Mouse (Mus musculus) forebrain, embryonic 13.5 days (tissue): ENCODE results near the gene Oas1a. TPM values are rescaled to one million over a fixed set of nuclear protein-coding genes. Genes with fewer than 3 reads are reported as not detected.
"Not testable (repeated sequence)": the region's sequence is repeated elsewhere in the genome, so short reads cannot be mapped to it uniquely, and the experiment has no call there.

Source experiments
- ATAC-seq: fragments of 200-750 bp; cut with Nextera tagmentation; 2 replicates; pipeline ENCODE4 v1.8.0; 2017
- H3K27ac ChIP-seq: fragments of 300-500 bp; sonication (generic); 2 replicates; pipeline ENCODE4 v1.5.1; 2015; ENCODE audit warnings: inconsistent platforms, mild to moderate bottlenecking, moderate library complexity
- H3K27me3 ChIP-seq: fragments of 300-500 bp; sonication (generic); 2 replicates; pipeline ENCODE4 v1.6.1; 2015; ENCODE audit warnings: mild to moderate bottlenecking, inconsistent platforms
- H3K36me3 ChIP-seq: fragments of 300-500 bp; sonication (generic); 2 replicates; pipeline ENCODE4 v1.6.1; 2015; ENCODE audit warnings: mild to moderate bottlenecking, inconsistent platforms; ENCODE audit not compliant: poor library complexity, severe bottlenecking
- H3K4me1 ChIP-seq: fragments of 300-500 bp; sonication (generic); 2 replicates; pipeline ENCODE4 v1.6.1; 2015; ENCODE audit warnings: inconsistent platforms
- H3K4me2 ChIP-seq: fragments of 300-500 bp; sonication (generic); 2 replicates; pipeline ENCODE4 v1.6.1; 2015; ENCODE audit warnings: inconsistent platforms, mild to moderate bottlenecking, moderate library complexity
- H3K4me3 ChIP-seq: fragments of 300-500 bp; sonication (generic); 2 replicates; pipeline ENCODE4 v1.5.1; 2015; ENCODE audit warnings: mild to moderate bottlenecking, inconsistent platforms
- H3K9ac ChIP-seq: fragments of 300-500 bp; sonication (generic); 2 replicates; pipeline ENCODE4 v1.6.1; 2015; ENCODE audit warnings: mild to moderate bottlenecking, inconsistent platforms
- H3K9me3 ChIP-seq: fragments of 300-500 bp; sonication (generic); replicated peaks from 2 replicates; pipeline ENCODE4 v1.6.1; 2016; ENCODE audit warnings: inconsistent platforms
- WGBS: fragments of 180-500 bp; shearing (Covaris S2); methylation state at CpG from one replicate; pipeline ENCODE4 v1.1.7; 2015; 5-methylcytosine and 5-hydroxymethylcytosine counted together
- polyA plus RNA-seq: library from polyadenylated mRNA; unstranded; fragments of >200 nt; fragmentation: Nextera tagmentation; extraction: Ambion mirVana; gene quantifications from 2 replicates; pipeline ENCODE4 v1.2.1, GENCODE M21; 2015

Gene Oas1a
- polyA plus RNA-seq, 1 experiment from 2014 or later: 0.53 TPM

DNA sequence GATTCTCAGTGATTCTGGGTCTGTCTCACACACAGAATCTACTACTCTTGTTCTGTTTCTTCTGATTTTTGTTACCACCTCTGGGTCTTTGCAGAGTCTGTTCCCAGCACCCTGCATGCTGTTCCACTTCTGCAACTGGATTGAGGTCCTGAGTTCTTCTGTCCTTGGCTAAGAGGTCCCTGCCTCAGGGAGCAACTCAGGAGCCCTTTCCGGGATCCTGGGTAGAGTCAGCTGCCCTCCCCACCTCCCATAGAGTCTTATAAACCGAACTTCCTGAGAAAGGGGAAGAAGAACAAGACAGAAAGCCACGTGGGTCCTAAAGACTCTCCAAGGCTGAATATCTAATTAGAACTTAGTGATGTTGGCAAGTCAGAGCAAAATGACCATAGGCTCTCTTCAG lies 16.3 kb downstream of the Oas1a start:
- Histone ChIP-seq H3K9ac (no peak overlapping the region), H3K27me3 (no peaks in the 10 kb centered on the region), H3K27ac (no peak overlapping the region), H3K4me2 (no peak overlapping the region), H3K9me3 (no peaks in the 10 kb centered on the region), H3K4me3 (no peak overlapping the region), H3K4me1 (no peaks in the 10 kb centered on the region), H3K36me3 (no peaks in the 10 kb centered on the region)
- no peak for ATAC-seq
- WGBS: 52% methylated on average over 3 of the region's 3 CpGs

DNA sequence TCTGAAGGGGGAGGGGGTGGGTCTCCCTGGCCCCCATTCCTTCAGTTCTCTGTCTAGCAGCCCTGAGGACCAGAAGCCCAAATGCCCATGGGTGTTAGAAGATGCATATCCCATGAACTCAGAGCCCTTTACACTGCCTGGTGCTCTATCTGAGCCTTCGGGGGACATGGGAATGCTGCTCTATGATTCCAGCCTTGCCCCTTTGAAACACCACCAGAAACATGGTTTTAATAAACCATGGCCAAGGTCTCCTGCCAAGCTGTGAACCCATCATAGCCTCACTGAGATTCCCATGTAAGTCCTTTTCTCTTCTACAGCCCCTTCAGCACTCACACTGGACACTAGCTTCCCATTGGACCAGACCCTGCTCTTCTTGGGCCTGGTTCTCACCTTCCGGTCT lies 17.3 kb downstream of the Oas1a start:
- ATAC-seq: no peak
- H3K27ac ChIP-seq: no peak overlapping the region
- H3K4me3 ChIP-seq: no peak overlapping the region
- no peaks in the 10 kb centered on the region for H3K9me3 ChIP-seq
- 80% methylated on average over 2 of the region's 2 CpGs for WGBS
- H3K4me2 ChIP-seq: no peak overlapping the region
- no peaks in the 10 kb centered on the region for H3K27me3 ChIP-seq
- H3K4me1 ChIP-seq: no peaks in the 10 kb centered on the region
- H3K36me3 ChIP-seq: no peaks in the 10 kb centered on the region
- no peak overlapping the region for H3K9ac ChIP-seq

- not testable (repeated sequence) for ATAC-seq, H3K36me3 ChIP-seq, H3K4me1 ChIP-seq, H3K4me3 ChIP-seq, H3K4me2 ChIP-seq, H3K27ac ChIP-seq, H3K27me3 ChIP-seq, H3K9ac ChIP-seq, H3K9me3 ChIP-seq
- WGBS: 50% methylated on average over 4 of the region's 4 CpGs
Observed at GRCm38 (mm10) chr5:120888294-120888815, 19.0 kb downstream of the Oas1a start.

- Histone ChIP-seq H3K9ac (no peak overlapping the region), H3K9me3 (no peaks in the 10 kb centered on the region), H3K4me1 (no peaks in the 10 kb centered on the region), H3K4me2 (no peak overlapping the region), H3K36me3 (no peaks in the 10 kb centered on the region), H3K27me3 (no peaks in the 10 kb centered on the region), H3K4me3 (no peak overlapping the region), H3K27ac (no peak overlapping the region)
- WGBS: 54% methylated on average over 6 of the region's 6 CpGs
- no peak for ATAC-seq
Observed at GRCm38 (mm10) chr5:120887831-120888230, 19.5 kb downstream of the Oas1a start.

DNA sequence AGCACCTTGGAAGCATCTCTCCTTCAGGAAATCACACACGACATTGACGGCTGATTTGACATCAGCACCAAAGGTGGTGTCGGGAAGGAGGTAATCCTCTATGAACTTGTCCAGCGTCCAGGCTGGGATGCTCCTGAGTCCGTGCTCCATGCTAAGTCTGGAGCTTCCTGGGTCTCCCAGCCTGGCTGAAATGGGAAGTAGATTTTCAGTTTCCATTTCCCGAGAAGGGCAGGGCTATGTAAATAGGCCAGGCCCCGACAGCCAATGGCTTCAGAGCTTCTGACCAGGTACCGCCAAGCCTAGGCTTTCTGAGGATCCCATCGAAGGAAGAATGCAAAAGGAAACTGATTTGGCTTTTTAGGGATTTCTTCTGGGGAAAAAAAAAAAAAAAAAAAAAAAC lies 19.9 kb downstream of the Oas1a start, which contains the start of gene Oas1g:
Gene Oas1g (minus strand): TSS at position 201 of the 400 bp plus-strand sequence.
- H3K4me3 ChIP-seq, ATAC-seq, H3K4me1 ChIP-seq, H3K27me3 ChIP-seq, H3K9me3 ChIP-seq, H3K4me2 ChIP-seq, H3K27ac ChIP-seq, H3K9ac ChIP-seq, H3K36me3 ChIP-seq: not testable (repeated sequence)
- 27% methylated on average over 6 of the region's 9 CpGs for WGBS

DNA sequence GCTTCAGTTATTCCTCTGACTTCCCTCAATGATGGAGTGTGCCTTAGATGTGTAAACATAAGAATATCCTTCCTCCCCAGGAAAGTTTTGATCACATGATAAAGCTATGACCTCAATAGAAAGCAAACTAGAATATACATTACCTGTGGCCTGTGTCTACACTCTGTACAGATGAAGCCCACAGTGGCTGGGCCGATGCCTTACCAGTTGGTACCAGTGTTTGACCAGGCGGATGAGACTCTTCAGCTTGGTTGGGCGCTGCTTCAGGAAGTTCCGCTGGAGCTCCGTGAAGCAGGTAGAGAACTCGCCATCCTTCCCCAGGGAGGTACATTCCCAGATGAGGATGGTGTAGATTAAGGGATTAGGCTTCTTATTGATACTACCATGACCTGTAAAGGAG lies 25.6 kb downstream of the Oas1a start:
- H3K36me3 ChIP-seq, ATAC-seq, H3K27me3 ChIP-seq, H3K27ac ChIP-seq, H3K9me3 ChIP-seq, H3K4me2 ChIP-seq, H3K4me3 ChIP-seq, H3K9ac ChIP-seq, H3K4me1 ChIP-seq: not testable (repeated sequence)
- 91% methylated on average over 6 of the region's 6 CpGs for WGBS

DNA sequence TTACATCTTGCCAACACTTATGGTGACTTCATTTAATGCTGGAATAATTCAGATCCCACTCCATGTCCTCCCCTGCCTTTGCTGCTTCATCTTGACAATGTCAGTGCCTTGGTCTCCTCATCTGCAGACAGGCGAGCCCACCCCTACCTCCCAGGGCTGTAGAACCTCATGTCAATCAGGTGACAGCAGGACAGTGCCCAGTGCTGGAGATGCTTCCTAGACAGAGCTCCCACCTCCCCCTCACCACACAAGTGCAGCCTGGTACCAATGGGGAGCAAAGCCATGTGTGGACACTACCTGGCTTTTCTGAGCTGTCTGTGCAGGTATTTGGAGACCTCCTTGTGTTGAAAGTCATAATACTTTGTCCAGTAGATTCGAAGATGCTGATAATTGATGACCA lies 28.5 kb downstream of the Oas1a start:
- not testable (repeated sequence) for H3K4me1 ChIP-seq, H3K36me3 ChIP-seq, H3K9me3 ChIP-seq, H3K27me3 ChIP-seq, H3K9ac ChIP-seq, H3K4me2 ChIP-seq, H3K4me3 ChIP-seq, ATAC-seq, H3K27ac ChIP-seq
- 72% methylated on average over 2 of the region's 2 CpGs for WGBS

DNA sequence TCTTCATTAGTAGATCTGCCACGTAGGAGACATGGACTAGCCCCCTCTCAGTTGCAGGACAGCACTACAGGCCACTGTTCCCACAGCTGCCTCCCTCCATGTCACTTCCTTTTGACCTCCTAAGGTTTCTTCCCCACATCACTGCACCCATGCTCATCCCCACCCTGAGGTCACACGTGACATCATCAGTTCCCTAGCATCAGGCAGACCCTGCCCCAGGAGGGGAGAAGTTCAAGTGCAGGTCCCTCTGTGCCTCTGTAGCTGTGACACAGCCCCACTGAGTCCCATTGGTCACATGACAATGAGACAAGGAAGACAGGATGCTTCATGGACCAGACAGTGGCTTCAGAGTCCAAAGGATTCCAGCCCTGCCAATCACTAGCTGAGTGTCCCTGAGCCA lies 29.9 kb downstream of the Oas1a start:
- H3K36me3 ChIP-seq, ATAC-seq, H3K4me3 ChIP-seq, H3K9ac ChIP-seq, H3K4me2 ChIP-seq, H3K4me1 ChIP-seq, H3K9me3 ChIP-seq, H3K27ac ChIP-seq, H3K27me3 ChIP-seq: not testable (repeated sequence)
- 69% methylated on average over 2 of the region's 2 CpGs for WGBS

GRCm38 (mm10) chr5:120876839-120877238 lies 30.5 kb downstream of the Oas1a start:
- H3K4me1 ChIP-seq, H3K4me3 ChIP-seq, H3K9me3 ChIP-seq, ATAC-seq, H3K36me3 ChIP-seq, H3K27me3 ChIP-seq, H3K27ac ChIP-seq, H3K9ac ChIP-seq, H3K4me2 ChIP-seq: not testable (repeated sequence)
- 81% methylated on average over 2 of the region's 3 CpGs for WGBS

GRCm38 (mm10) chr5:120871469-120871868 lies 35.9 kb downstream of the Oas1a start:
- Histone ChIP-seq H3K4me1 (no peaks in the 10 kb centered on the region), H3K9ac (no peak overlapping the region), H3K27me3 (no peaks in the 10 kb centered on the region), H3K4me2 (no peak overlapping the region), H3K9me3 (0 out of 2 replicates have a peak, but pooled peaks cover 5% of the 10 kb centered on the region), H3K4me3 (no peak overlapping the region), H3K36me3 (no peaks in the 10 kb centered on the region), H3K27ac (no peak overlapping the region)
- ATAC-seq: no peak
- 66% methylated on average over 2 of the region's 2 CpGs for WGBS

DNA sequence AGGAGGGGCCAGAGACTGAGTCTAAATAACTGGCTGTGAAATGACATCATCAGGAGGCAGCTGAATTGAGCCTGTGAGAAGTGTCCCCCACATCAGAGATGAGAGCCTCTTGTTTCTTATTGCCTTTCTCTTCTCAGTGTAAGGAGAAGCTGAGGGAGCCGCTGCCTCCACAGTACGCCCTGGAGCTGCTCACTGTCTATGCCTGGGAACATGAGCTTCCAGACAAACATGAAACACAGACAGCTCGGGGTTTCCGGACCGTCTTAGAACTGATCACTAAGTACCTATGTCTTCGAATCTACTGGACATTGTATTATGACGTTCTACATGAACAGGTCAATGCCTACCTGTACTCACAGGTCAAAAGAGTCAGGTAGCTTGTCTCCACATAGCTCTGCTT lies 36.5 kb downstream of the Oas1a start:
- Histone ChIP-seq H3K27me3 (no peaks in the 10 kb centered on the region), H3K9ac (no peak overlapping the region), H3K4me1 (no peaks in the 10 kb centered on the region), H3K27ac (no peak overlapping the region), H3K9me3 (0 out of 2 replicates have a peak, but pooled peaks cover 5% of the 10 kb centered on the region), H3K4me3 (no peak overlapping the region), H3K4me2 (no peak overlapping the region), H3K36me3 (no peaks in the 10 kb centered on the region)
- 75% methylated on average over 7 of the region's 7 CpGs for WGBS
- ATAC-seq: no peak

DNA sequence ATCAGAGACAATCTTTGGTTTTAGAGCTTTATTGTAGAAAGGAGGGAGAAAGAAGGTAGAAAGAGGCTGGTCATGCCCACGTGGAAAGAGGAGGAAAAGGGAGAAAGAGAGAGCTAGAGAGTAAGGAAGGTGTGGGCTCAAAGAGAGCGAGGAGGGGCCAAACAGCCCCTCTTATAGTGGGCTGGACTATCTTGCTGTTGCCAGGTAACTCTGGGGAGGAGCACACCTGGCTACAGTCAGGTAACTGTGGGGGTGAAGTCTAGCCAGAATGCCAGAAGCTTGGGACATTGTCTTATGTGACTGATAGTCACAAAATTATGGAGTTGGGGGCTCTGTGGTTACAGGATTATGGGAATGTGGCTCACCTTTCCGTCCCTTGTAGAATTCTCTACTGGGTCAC lies 37.2 kb downstream of the Oas1a start:
- 59% methylated on average over 3 of the region's 3 CpGs for WGBS
- H3K4me3 ChIP-seq: no peak overlapping the region
- no peak for ATAC-seq
- no peaks in the 10 kb centered on the region for H3K4me1 ChIP-seq
- no peak overlapping the region for H3K9ac ChIP-seq
- no peak overlapping the region for H3K27ac ChIP-seq
- H3K4me2 ChIP-seq: no peak overlapping the region
- H3K9me3 ChIP-seq: 0 out of 2 replicates have a peak, but pooled peaks cover 5% of the 10 kb centered on the region
- H3K27me3 ChIP-seq: no peaks in the 10 kb centered on the region
- no peaks in the 10 kb centered on the region for H3K36me3 ChIP-seq

GRCm38 (mm10) chr5:120869436-120870015 lies 37.8 kb downstream of the Oas1a start:
- no peaks in the 10 kb centered on the region for H3K4me1 ChIP-seq
- ATAC-seq: no peak

More at GRCm38 (mm10) chr5:120869436-120870015, 37.8 kb downstream of the Oas1a start:
- 87% methylated on average over 7 of the region's 7 CpGs for WGBS
- 0 out of 2 replicates have a peak, but pooled peaks cover 5% of the 10 kb centered on the region for H3K9me3 ChIP-seq
- no peak overlapping the region for H3K27ac ChIP-seq
- no peak overlapping the region for H3K4me2 ChIP-seq
- no peak overlapping the region for H3K9ac ChIP-seq
- H3K36me3 ChIP-seq: no peaks in the 10 kb centered on the region
- H3K4me3 ChIP-seq: no peak overlapping the region
- H3K27me3 ChIP-seq: no peaks in the 10 kb centered on the region
